Mouse (Mus musculus) cerebral cortex, adult 2 months (tissue): ENCODE results near the gene Tmem175.

ENCODE experiments used
- WGBS: fragments of 180-500 bp; shearing (Covaris S2); methylation state at CpG from one replicate; pipeline ENCODE4 v1.1.7; 2018; 5-methylcytosine and 5-hydroxymethylcytosine counted together

The Tmem175 gene

DNA sequence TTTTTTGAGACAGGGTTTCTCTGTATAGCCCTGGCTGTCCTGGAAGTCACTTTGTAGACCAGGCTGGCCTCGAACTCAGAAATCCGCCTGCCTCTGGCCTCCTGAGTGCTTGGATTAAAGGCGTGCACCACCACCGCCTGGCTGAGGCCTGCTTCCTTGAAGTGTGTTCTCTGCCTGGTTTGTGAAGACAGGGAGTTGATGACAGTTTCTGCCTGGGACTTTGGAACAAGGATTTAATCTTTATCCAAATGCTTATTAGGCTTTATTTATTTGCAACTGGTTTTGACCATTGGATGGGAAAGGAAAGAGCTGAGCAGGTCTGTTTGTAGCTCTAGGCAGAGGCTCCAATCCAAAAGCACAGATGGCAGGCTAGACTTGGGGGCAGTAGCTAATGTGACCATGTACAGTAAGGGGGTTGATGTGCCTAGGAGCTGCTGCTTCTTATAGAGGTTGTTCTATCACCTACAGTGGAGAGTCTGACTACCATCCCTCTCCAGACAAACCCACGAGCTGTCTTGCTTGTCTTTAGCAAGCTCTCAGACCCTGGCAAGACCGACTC is 48.8 kb downstream of the Tmem175 start:
- 92% methylated on average over 6 of the region's 6 CpGs for WGBS

DNA sequence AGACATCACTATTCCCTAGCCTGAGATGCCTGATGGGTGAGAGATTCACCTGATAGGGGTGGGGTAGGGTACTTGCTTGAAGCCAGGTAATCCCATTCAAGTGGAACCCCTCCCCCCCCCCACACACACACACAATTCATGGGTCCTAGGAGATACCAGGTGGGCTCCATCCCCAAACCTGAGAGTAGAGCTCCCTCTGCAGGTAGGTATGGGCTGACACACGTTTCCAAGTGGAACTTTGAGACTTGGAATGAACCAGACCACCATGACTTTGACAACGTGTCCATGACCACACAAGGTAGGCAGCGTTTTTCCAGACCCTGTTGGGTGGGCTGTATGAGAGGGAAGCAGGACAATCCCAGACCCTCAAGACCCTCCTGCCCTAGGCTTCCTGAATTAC is 50.3 kb downstream of the Tmem175 start:
- 65% methylated on average over 3 of the region's 3 CpGs for WGBS

GRCm38 (mm10) chr5:108680871-108681270 is 51.3 kb downstream of the Tmem175 start:
- 90% methylated on average over 6 of the region's 6 CpGs for WGBS

DNA sequence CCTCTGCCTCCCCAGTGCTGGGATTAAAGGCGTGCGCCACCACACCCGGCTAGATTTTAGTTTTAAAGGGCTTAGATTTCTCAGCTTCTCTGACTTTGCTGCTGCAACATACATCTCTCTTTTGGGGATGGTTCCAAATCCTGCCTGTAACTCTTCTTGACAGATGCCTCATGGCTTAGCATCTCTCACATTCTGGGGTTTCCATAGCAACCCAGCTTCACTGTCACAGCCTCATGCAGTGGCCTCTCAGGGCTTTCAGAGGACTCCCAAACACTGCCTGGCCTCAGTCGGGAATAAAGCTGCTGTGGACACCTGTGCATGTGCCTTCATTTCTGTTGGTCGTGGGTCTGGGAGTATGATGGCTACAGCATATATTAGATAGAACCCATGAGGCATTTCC is 59.5 kb downstream of the Tmem175 start:
- WGBS = 63% methylated on average over 5 of the region's 5 CpGs

DNA sequence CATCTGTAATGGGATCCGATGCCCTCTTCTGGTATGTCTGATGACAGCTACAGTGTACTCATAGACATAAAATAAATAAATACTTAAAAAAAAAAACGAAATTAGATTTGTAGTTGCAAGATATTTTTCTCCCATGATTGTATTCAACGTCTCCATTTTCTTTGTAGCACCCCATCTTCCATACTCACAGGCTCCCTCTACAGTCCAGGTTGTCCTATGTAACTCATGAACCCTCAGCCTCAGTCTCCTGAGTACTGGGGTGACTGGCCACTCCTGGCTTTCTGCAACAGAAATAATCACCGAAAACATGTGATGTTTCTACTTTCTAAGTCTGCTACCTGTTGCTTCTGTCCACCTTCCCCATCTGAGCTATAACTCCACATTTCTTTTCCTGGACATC is 61.6 kb downstream of the Tmem175 start:
- 77% methylated on average over 4 of the region's 4 CpGs for WGBS

DNA sequence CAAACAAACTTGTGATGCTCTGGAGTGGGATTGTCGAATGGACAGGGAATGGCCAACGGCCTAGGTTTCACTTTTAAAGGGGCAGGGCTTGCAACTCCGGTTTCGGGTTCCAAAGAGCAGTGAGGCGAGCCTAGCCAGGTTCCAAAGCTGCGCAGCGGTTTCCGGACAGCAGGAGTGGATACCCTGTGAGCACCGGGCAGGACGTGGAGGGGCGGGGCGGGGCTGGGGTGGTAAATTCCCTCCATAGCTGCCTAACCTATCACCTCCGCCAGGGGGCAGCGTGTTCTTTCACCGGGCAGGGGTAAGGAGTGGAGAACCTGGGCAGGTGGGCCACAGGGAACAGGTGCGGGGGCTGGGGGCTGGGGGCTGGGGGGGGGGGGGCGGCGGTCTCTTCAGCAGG is 62.7 kb downstream of the Tmem175 start, which contains the start of gene Fgfrl1:
Gene Fgfrl1, plus strand, starts transcription at position 112 of the 400 bp plus-strand sequence.
- 16% methylated on average over 16 of the region's 18 CpGs for WGBS

DNA sequence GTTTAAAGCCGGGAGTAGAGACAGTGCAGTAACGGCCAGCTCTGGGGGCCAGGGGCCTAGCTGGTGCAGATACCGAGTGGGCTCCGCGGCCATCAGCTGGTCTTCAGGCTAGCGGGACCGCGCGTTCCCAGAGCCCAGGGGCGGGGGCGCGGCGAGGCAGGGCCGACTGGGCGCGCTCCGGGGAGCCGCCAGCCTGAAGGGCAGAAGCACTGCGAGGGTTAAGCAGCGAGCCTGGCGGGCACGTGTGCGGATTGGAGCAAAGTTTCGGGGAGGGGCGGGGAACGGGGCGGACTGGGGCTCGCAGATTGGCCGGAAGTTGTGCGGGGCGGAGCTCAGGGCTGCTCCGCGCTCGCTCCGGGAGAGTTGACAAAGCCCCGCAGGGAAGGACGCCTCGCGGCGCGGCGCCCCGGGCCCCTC is 64.3 kb downstream of the Tmem175 start:
- 1% methylated on average over 41 of the region's 43 CpGs for WGBS

GRCm38 (mm10) chr5:108694352-108695261 is 65.0 kb downstream of the Tmem175 start:
- 2% methylated on average over 99 of the region's 99 CpGs for WGBS

DNA sequence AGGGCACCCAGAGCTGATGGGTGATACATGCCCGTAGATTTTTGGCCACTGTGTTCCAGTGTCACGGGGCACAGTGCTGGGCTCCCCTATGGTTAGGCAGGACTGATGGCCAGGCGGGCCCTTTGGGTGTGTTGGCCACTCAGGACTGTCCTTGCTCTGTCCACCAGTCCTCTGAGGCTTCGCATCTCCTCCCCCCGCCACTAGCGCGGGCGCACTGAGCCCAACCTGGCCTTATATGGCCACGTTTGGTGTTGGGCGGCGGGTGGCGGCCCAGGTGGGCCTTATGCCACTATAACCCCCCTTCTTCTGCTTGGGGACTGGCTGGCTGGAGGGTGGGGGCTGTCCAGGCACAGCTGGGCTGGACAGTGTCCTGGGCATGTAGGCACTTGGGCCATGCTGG is 66.3 kb downstream of the Tmem175 start:
- WGBS = 93% methylated on average over 12 of the region's 12 CpGs

- WGBS = 79% methylated on average over 3 of the region's 3 CpGs
These were observed 67.0 kb downstream of the Tmem175 start for GRCm38 (mm10) chr5:108696542-108696941.

- 71% methylated on average over 4 of the region's 4 CpGs for WGBS
These were observed 67.8 kb downstream of the Tmem175 start for GRCm38 (mm10) chr5:108697341-108697753.
